Mouse (Mus musculus): ENCODE data around the gene Mansc1.

Mansc1 gene

DNA sequence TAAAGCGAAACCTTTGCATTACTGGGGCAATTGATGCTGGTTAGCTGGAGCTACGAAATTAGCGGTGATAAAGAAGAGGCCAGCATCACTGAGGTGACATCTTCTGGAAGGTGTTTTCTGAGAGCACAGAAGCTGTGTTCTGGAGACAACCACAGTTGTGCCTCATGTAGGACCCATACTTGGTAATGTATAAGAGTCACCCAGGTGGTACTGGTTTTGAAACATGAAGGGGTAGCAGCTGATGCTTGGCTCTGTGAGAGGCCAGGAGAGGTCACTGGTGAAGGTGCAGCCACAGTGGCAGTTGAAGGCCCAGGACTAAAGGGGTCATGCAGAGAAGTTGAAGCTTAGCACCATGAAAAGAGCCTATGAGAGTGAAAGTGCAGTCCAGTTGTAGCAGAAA, 6.9 kb upstream of the Mansc1 start, which contains the start of gene Borcs5:
TSS of gene Borcs5 (plus strand) at position 301 of the 400 bp plus-strand sequence.
- DNase-seq (ENCODE audit: low spot score in 2 of 2), result no peak

DNA sequence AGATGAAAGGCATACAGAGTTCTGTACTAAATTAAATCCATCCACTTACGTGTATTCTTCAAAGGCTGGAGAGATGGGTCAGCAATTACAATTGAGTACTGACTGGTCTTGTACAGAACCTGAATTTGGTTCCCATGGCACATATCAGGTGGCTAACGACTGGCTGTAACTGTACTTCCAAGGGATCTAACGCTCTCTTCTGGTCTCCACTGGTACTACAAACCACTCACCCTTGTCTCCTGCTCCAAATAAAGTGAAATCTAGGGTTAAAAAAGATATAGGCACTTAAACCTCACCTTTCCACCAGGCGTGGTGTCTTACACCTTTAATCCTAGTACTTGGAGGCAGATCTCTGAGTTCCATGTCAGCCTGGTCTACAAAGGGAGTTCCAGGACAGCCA, 4.2 kb upstream of the Mansc1 start:
- no peak for DNase-seq (ENCODE audit: low spot score in 2 of 2)

DNA sequence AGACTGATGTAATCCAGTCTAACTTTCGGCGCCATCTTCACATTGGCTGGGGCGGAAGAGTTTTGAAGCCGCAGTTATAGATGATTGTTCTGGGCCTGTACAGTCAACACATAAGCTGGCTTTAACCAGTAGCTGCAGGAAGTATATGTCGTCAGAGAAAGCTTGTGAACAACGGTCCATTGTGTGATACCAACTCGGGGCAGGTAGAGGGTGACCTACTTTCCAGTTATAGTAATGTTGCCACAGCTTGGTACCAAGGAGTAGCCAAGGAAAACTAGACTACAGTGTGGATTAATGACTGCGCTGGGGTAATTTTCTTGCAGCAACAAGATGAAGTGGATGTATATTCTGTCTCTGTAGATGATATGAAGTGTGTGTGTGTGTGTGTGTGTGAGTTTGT, 1.3 kb upstream of the Mansc1 start:
- no peak for DNase-seq (ENCODE audit: low spot score in 2 of 2)

- DNase-seq (ENCODE audit: low spot score in 2 of 2), result no peak
Observed at GRCm38 (mm10) chr6:134632756-134633155, 468 bp upstream of the Mansc1 start.

- no peak for DNase-seq (ENCODE audit: low spot score in 2 of 2)
Observed at GRCm38 (mm10) chr6:134630447-134630846, 1.8 kb downstream of the Mansc1 start.

DNA sequence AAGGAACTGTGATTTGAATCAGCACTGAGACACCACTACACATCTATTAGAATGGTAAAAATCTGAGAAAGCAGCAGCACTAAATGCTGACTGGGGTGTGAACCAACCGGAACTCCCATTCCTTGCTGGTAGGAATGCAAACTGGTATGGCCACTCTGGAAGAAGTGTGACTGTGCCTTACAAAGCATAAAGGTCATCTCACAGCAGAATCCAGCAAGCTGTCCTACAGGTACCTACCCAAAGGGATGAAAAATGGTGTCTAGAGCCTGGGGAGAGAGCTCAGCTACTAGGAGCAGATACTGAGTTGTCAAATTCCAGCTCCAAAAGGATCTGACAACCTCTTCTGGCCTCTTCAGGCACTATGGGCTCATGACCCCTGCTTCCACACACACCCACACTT, 5.7 kb downstream of the Mansc1 start:
- DNase-seq (ENCODE audit: low spot score in 2 of 2), result no peak

- no peak for DNase-seq (ENCODE audit: low spot score in 2 of 2)
Observed at GRCm38 (mm10) chr6:134625431-134625830, 6.9 kb downstream of the Mansc1 start.

DNA sequence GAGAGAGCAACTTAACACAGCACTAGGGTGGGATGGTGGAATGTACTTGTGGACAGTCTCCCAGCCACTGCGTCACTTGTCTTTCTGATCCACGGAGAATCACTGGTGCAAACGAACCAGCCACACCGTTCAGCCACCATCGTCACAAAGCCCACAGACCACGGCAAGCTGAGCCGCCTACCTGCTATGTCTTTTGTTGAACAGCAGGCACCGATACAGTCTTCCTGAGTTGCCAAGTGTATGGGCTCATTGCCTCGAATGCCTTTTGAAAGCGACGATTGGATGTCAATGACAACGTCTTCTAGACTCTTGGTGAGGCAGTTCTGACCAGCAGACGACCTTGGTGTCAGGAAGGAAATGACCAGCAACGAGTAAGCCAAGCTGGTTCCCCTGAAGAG, 10.7 kb downstream of the Mansc1 start:
- DNase-seq (ENCODE audit: low spot score in 2 of 2), result no peak

DNA sequence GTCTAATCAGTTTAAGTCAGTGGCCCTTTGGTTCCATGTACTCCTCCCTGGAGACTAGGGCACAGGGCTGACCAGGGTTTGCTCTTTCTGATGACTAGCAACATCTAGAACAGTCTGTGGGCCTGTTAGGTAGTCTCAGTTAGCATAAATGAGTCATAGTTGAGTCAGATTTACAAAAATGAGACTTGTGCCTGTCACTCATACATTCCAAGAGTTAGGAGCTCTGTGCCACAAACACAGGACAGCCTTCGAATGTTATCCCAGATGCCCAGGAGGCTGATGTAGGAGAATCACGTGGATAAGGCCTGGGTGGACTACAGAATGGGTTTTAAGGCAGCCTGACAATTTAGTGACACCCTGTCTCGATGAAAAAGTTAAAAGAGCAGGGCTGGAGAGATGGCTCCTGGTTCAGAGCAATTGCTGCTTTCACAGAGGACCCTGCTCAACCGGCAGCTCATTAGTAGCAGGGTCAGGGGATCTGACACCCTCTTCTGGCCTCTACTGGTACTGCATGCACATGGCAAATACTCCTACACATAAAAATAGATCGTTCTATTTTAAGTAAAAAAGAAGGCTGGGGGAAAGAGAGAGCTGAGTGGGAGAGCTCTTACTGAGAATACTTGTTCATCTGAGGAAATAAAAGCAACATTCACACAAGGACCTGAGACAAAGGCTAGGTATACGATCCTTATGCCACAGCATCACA, 11.3 kb downstream of the Mansc1 start:
- DNase-seq (ENCODE audit: low spot score in 2 of 2), result no peak

DNA sequence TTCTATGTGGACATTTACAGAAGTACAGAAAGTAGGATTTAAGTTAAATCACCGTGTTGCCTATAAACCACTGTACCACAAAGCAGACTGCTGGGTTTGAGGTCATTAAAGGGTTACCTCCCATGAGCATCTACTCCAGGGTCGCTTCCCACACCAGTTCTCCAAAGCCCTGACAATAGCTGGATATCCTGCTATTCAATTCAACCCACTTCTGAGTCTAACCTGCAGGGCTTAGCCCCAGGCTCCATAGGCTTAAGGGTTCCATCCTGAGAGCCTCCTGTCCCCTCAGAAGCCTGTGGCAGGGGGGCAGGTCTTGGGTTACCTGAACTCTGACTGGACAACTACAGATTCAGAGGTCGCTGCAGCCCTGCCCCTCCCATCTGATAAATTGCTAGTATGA, 12.2 kb downstream of the Mansc1 start:
- DNase-seq (ENCODE audit: low spot score in 2 of 2), result no peak

DNA sequence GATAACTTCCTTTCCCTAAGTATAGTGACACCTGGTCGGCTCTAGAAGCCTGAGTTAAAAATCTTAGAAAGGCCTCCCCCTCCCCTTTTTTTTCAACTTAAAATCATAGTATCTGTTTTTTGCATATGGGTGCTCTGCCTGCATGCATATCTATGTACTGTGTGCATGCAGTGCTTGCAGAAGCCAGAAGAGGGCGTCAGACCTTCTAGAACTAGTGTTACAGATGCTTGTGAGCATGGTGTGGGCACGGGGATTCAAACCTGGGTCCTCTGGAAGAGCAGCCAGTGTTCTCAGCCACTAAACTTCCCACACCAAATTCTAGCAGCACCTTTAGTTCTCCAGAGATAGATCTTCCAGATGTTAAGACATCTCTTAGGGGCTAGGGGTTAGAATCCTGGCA, 14.7 kb downstream of the Mansc1 start:
- no peak for DNase-seq (ENCODE audit: low spot score in 2 of 2)

- peak; percentile 60 to 74 for DNase-seq (ENCODE audit: low spot score in 2 of 2)
Observed at GRCm38 (mm10) chr6:134614723-134615648, 17.3 kb downstream of the Mansc1 start.

- no peak for DNase-seq (ENCODE audit: low spot score in 2 of 2)
Observed at GRCm38 (mm10) chr6:134614322-134614721, 18.0 kb downstream of the Mansc1 start.

GRCm38 (mm10) chr6:134611896-134612295, 20.4 kb downstream of the Mansc1 start:
- DNase-seq (ENCODE audit: low spot score in 2 of 2), result no peak

DNA sequence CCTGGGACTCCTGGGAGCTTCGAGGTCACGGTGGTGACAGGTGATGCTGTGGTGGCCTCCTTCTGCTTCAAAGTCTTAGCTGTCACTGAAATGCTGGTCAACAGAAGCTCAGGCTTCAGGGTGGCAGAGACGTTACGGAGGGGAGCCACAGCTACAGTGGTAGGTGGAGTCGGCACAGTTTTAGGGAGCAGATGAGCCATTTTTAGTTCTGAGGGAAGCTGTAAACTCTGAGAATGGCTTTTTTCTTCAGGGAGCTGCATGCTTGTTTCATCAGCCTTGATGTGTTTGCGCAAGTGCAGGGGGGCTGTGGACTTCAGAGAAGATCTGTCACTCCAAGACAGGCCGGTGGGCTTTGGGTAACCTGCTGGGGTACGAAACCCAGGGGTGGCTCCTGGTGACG, 21.9 kb downstream of the Mansc1 start:
- no peak for DNase-seq (ENCODE audit: low spot score in 2 of 2)

- DNase-seq (ENCODE audit: low spot score in 2 of 2), result peak in 1 of 2 experiments; percentile 5
Observed at GRCm38 (mm10) chr6:134606949-134607746, 25.1 kb downstream of the Mansc1 start.

GRCm38 (mm10) chr6:134606540-134606939, 25.7 kb downstream of the Mansc1 start:
- no peak for DNase-seq (ENCODE audit: low spot score in 2 of 2)

DNA sequence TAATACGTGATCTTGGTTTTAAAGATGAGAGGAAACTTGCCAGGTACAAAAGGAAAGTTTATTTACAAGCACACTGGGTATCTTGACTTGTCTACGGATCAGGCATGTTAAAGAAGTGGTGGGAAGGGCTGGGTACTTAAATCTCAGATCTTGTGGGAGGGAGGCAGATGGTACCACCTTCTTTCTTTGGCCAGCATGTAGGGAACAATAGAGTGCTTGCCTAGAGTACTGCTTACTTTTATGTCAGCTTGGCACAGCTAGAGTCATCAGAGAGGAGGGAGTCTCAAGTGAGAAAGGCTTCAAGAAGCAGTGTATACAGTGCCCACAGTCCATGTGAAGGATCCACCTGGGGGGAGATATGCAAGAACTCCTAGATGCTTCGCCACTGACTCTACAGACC, 27.1 kb downstream of the Mansc1 start:
- DNase-seq (ENCODE audit: low spot score in 2 of 2), result no peak

GRCm38 (mm10) chr6:134602371-134603003, 29.8 kb downstream of the Mansc1 start:
- no peak for DNase-seq (ENCODE audit: low spot score in 2 of 2)

GRCm38 (mm10) chr6:134601766-134602165, 30.5 kb downstream of the Mansc1 start:
- DNase-seq (ENCODE audit: low spot score in 2 of 2), result no peak

DNA sequence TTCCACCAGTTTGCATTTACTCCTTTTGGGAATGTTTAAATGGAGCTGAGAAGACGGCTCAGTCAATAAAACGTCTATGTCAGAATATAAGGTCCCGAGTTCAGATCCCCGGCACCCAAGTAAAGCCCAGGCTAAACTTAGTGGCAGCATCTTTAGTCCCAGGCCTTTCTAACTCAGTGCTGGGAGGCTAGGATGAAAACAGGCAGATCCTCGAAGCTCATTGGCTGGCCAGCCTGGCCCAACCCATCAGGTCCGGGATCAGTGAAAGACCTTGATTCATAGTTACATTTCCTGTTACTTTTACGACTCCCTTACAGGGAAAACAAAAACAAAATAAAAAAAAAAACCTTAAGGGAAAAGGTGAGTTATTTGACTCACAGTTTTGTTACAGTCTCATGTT, 31.2 kb downstream of the Mansc1 start:
- no peak for DNase-seq (ENCODE audit: low spot score in 2 of 2)

DNA sequence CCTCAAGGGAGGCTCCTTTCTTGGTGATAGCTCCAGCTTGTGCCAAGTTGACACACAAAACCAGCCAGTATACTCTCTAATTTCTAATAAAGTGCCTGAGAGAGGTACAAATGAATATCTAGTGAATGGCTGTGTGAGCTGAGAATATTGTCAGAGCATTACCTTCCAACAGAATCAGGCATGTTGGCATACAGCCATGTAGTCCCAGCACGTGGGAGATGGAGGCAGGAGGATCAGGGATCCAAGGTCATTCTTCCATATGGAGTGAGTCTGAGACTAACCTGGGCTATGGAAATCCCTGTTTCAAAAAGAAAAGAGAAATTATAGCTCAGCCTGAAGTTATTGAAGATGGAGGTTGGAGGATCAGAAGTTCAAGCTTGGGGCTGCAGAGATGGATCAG, 33.0 kb downstream of the Mansc1 start:
- no peak for DNase-seq (ENCODE audit: low spot score in 2 of 2)
